Mouse (Mus musculus) olfactory bulb, adult 2 months (tissue): ENCODE data around the gene Cyp3a57.

Source experiments
- CTCF ChIP-seq: fragments of 200-500 bp; IDR thresholded peaks from 2 replicates; pipeline ENCODE4 v1.5.1; 2012; ENCODE audit warnings: low read depth, mild to moderate bottlenecking, low read length, moderate library complexity; ENCODE audit not compliant: insufficient read depth
- POLR2A ChIP-seq: fragments of 200-500 bp; IDR thresholded peaks from 2 replicates; pipeline ENCODE4 v1.6.1; 2012; ENCODE audit warnings: mild to moderate bottlenecking, low read depth, low read length, moderate library complexity; ENCODE audit not compliant: insufficient read depth

DNA sequence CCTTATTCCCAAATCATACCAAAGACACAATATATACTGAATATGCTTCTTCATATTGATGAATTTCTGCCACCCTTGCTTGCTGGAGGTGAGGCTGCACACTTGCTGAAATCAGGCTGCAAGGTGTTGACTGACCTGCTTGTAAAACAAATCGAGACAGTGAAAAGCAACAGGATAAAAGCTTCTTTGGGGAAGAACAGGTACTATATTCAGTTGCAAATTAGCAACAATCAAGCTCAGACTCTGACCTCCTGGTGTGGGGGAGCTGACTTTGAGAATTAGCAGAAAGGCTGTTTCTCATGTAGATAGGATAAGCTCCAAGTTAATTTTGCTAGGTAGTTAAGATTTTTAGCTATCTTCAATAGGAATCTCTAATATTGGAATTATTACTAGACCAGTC lies 42.7 kb upstream of the Cyp3a57 start:
- TF ChIP-seq POLR2A (no peak), CTCF (no peak)
